In the genomic region with DNA sequence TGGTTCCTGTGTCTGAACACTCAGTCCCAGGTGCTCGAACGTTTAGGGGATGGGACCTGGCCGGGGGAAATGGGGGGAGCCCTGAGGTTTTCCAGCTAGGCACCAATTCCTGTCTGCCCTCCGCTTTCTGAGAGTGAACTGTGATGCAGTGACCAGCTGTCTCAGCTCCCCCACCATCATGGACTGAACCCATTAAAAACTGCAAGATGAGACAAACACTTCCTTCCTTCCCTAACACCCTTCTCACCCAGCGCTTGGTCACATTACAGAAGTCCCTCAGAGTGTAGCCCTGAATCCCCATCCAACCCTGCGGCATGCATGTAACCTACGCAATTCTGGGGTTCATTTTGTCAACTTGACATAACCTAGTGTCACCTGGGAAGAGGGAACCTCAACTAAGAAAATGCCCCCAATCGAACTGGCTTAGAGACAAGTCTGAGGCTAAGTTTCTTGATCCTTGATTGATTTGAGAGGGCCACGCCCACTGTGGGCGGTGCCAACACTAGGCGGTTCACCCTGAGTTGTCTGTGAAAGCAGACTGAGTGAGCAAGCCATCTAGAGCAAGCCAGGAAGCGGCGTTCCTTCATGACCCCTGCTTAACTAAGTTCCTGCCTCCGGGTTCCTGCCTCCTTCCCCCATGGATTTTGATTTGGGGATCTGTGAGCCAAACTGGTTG, we compare ENCODE assay signal across 9 mouse cellular contexts. TPM values are rescaled to one million over a fixed set of nuclear protein-coding genes. Genes with fewer than 3 reads are reported as not detected.
DNase-seq lines count a peak whose midpoint lies in the region; ATAC-seq lines count a peak whose summit lies in the region.
"Had no signal": no experiment of that assay in that cellular context is flagged by ENCODE, and none has a peak within 500 bp of the region (broad histone marks: within the 10 kb centered on the region; RNA-seq: fewer than 3 reads in every experiment).

No protein-coding gene starts in this region.

- no peaks in the 10 kb centered on the region for H3K36me3 ChIP-seq in lung, embryonic 16.5 days (ENCODE audit: control insufficient read depth, insufficient read depth, low read length)

- no peak overlapping the region for H3K4me3 ChIP-seq in lung, embryonic 16.5 days (ENCODE audit: low read length)

- no peaks in the 10 kb centered on the region for H3K27me3 ChIP-seq in lung, embryonic 16.5 days (ENCODE audit: control insufficient read depth, insufficient read depth, low read depth, low read length)
- H3K27me3 ChIP-seq: CH12.LX had no signal

- peak overlapping the region; percentile 31 for H3K27ac ChIP-seq in lung, embryonic 16.5 days (ENCODE audit: low read length)

- peaks cover 78% of the 10 kb centered on the region for H3K4me1 ChIP-seq in lung, embryonic 16.5 days (replicated peaks; ENCODE audit: control insufficient read depth, insufficient read depth, low read length)

- H3K9ac ChIP-seq in lung, embryonic 16.5 days (ENCODE audit: low read length), result no peak overlapping the region

- WGBS in lung, embryonic 16.5 days, result 24% methylated on average over 14 of the region's 14 CpGs

- DNase-seq in cerebellum, adult 11-12 months, result peak; percentile 52
- DNase-seq in adipocyte (ENCODE audit: low spot score), result peak; percentile 56
- peak; percentile 46 for DNase-seq in heart, postnatal 4 days
- peak; percentile 35 for DNase-seq in spleen, adult 12 weeks (ENCODE audit: low spot score)
- no peak for DNase-seq in frontal cortex, postnatal 36 days (ENCODE audit: low spot score in 2 of 2)
- no peak for DNase-seq in right cerebral cortex, postnatal 25 days

- ATAC-seq in cerebellum, adult (ENCODE audit: insufficient number of reproducible peaks, low FRiP score, low TSS enrichment), result no peak
- ATAC-seq in lung, embryonic 16.5 days (ENCODE audit: low read depth), result no peak

- no peak overlapping the region for H3K4me2 ChIP-seq in lung, embryonic 16.5 days (ENCODE audit: low read depth, low read length)

- no peaks in the 10 kb centered on the region for H3K9me3 ChIP-seq in lung, embryonic 16.5 days (ENCODE audit: control insufficient read depth, low read length)

RNA-seq across cellular contexts. Expression of a gene that starts 41.9 kb away (rescaled TPM):
- total RNA-seq in heart, postnatal 4 days (2021), result 100 to 1,000 TPM; 104 to 112 TPM
- polyA plus RNA-seq in lung, embryonic 16.5 days (2015; fragmentation: Nextera tagmentation; extraction: Ambion mirVana), result 20.3 and 27.3 TPM in 2 replicates

Comparison
In these comparisons a context has a peak if more than half of its experiments do, and no peak if none do; other contexts are left out.
1. DNase-seq: peak in cerebellum, adult 11-12 months (single experiment), adipocyte (single experiment), heart, postnatal 4 days (single experiment) and spleen, adult 12 weeks (single experiment); none in frontal cortex, postnatal 36 days (0 of 2) and right cerebral cortex, postnatal 25 days (single experiment).